ENCODE assay signal across 9 mouse cellular contexts in genomic region chr7:34351997-34352396, GRCm38 (mm10). TPM values are rescaled to one million over a fixed set of nuclear protein-coding genes. Genes with fewer than 3 reads are reported as not detected.
DNase-seq lines count a peak whose midpoint lies in the region; ATAC-seq and TF ChIP-seq lines count a peak whose summit lies in the region.
"Had no signal": no experiment of that assay in that cellular context is flagged by ENCODE, and none has a peak within 500 bp of the region (broad histone marks: within the 10 kb centered on the region; RNA-seq: fewer than 3 reads in every experiment).

No protein-coding gene starts in this region.

- peak; percentile 41 for DNase-seq in embryo, embryonic 10.5 days (ENCODE audit: low spot score)
- no peak for DNase-seq in embryo, embryonic 9.5 days (ENCODE audit: extremely low spot score)
- DNase-seq in midbrain, embryonic 14.5 days = peak; percentile 32
- peak; percentile 18 for DNase-seq in brain, embryonic 14.5 days (ENCODE audit: low read depth)
- DNase-seq in naive thymus-derived CD4-positive, alpha-beta T cell, adult 2 months (ENCODE audit: low read depth) = peak; percentile 26
- DNase-seq in heart, embryonic 10.5 days (ENCODE audit: low spot score) = no peak
- DNase-seq in spleen, postnatal 4 days (ENCODE audit: low spot score in 2 of 2) = no peak

- peak; percentile 48; the same call in 1 of the 2 replicates for TF ChIP-seq CTCF in brain, embryonic 14.5 days (IDR thresholded peaks at IDR 0.05; ENCODE audit: borderline replicate concordance, extremely low read depth, insufficient read depth, insufficient read length)

- H3K27me3 ChIP-seq in midbrain, embryonic 14.5 days (ENCODE audit: control insufficient read depth, insufficient read depth, low read length) = no peaks in the 10 kb centered on the region
- no peaks in the 10 kb centered on the region for H3K27me3 ChIP-seq in midbrain, embryonic 15.5 days (replicated peaks)
- H3K27me3 ChIP-seq in heart, embryonic 10.5 days (ENCODE audit: insufficient read depth, poor library complexity, severe bottlenecking) = no peaks in the 10 kb centered on the region
- H3K27me3 ChIP-seq: midbrain, embryonic 12.5 days had no signal

- H3K4me1 ChIP-seq in midbrain, embryonic 14.5 days (ENCODE audit: control insufficient read depth, insufficient read depth, low read length) = no peaks in the 10 kb centered on the region
- H3K4me1 ChIP-seq in midbrain, embryonic 15.5 days = no peaks in the 10 kb centered on the region
- H3K4me1 ChIP-seq in heart, embryonic 10.5 days = no peaks in the 10 kb centered on the region
- H3K4me1 ChIP-seq: midbrain, embryonic 12.5 days had no signal

- no peak overlapping the region for H3K4me3 ChIP-seq in midbrain, embryonic 14.5 days (replicated peaks; ENCODE audit: low read depth, low read length)
- no peak overlapping the region for H3K4me3 ChIP-seq in midbrain, embryonic 15.5 days
- H3K4me3 ChIP-seq in heart, embryonic 10.5 days = no peak overlapping the region
- H3K4me3 ChIP-seq: midbrain, embryonic 12.5 days had no signal

- no peak for TF ChIP-seq POLR2A in brain, embryonic 14.5 days (IDR thresholded peaks at IDR 0.05; ENCODE audit: borderline replicate concordance, extremely low read depth, insufficient read depth, insufficient read length, poor library complexity, severe bottlenecking)

- H3K27ac ChIP-seq in midbrain, embryonic 14.5 days (replicated peaks; ENCODE audit: low read depth, low read length) = no peak overlapping the region
- H3K27ac ChIP-seq in midbrain, embryonic 15.5 days = no peak overlapping the region
- H3K27ac ChIP-seq in heart, embryonic 10.5 days = no peak overlapping the region
- H3K27ac ChIP-seq: midbrain, embryonic 12.5 days had no signal

- no peak overlapping the region for H3K9ac ChIP-seq in midbrain, embryonic 14.5 days (replicated peaks; ENCODE audit: low read length)
- no peak overlapping the region for H3K9ac ChIP-seq in midbrain, embryonic 15.5 days
- H3K9ac ChIP-seq: midbrain, embryonic 12.5 days had no signal

- peaks cover 83% of the 10 kb centered on the region for H3K36me3 ChIP-seq in midbrain, embryonic 14.5 days (ENCODE audit: control insufficient read depth, insufficient read depth, low read length)
- peaks cover 36% of the 10 kb centered on the region for H3K36me3 ChIP-seq in midbrain, embryonic 15.5 days (replicated peaks)
- peaks cover 90% of the 10 kb centered on the region for H3K36me3 ChIP-seq in heart, embryonic 10.5 days

- WGBS in midbrain, embryonic 14.5 days = 83% methylated on average over 1 of the region's 1 CpGs
- 89% methylated on average over 1 of the region's 1 CpGs for WGBS in midbrain, embryonic 15.5 days
- WGBS in heart, embryonic 10.5 days = 84% methylated on average over 1 of the region's 1 CpGs

- no peak for ATAC-seq in midbrain, embryonic 14.5 days (ENCODE audit: low FRiP score, low TSS enrichment)
- no peak for ATAC-seq in midbrain, embryonic 15.5 days (replicated peaks)

- H3K9me3 ChIP-seq in midbrain, embryonic 14.5 days (ENCODE audit: control insufficient read depth, low read length) = no peaks in the 10 kb centered on the region
- no peaks in the 10 kb centered on the region for H3K9me3 ChIP-seq in midbrain, embryonic 15.5 days
- no peaks in the 10 kb centered on the region for H3K9me3 ChIP-seq in heart, embryonic 10.5 days
- H3K9me3 ChIP-seq: midbrain, embryonic 12.5 days had no signal

- no peak overlapping the region for H3K4me2 ChIP-seq in midbrain, embryonic 14.5 days (ENCODE audit: low read length)
- H3K4me2 ChIP-seq in midbrain, embryonic 15.5 days = no peak overlapping the region
- H3K4me2 ChIP-seq: midbrain, embryonic 12.5 days had no signal

RNA-seq across cellular contexts. Expression of gene 4931406P16Rik, which starts 38.6 kb away (rescaled TPM):
- 36.7 and 40.6 TPM in 2 replicates for polyA plus RNA-seq in midbrain, embryonic 14.5 days (2014; fragmentation: Nextera tagmentation; extraction: Ambion mirVana)
- polyA plus RNA-seq in midbrain, embryonic 15.5 days (2015; fragmentation: Nextera tagmentation; extraction: Ambion mirVana) = 32.5 and 32.6 TPM in 2 replicates
- 37.5 and 45.5 TPM in 2 replicates for polyA plus RNA-seq in brain, embryonic 14.5 days (2012; rRNA removed)
- polyA plus RNA-seq in heart, embryonic 10.5 days (2016; fragmentation: Nextera tagmentation; extraction: Ambion mirVana) = 36.6 and 43.7 TPM in 2 replicates

RNA-seq across cellular contexts. Expression of gene Lsm14a, which starts 41.1 kb away (rescaled TPM):
- polyA plus RNA-seq in midbrain, embryonic 14.5 days (2014; fragmentation: Nextera tagmentation; extraction: Ambion mirVana) = 46.1 and 48.9 TPM in 2 replicates
- 59.3 and 63.4 TPM in 2 replicates for polyA plus RNA-seq in midbrain, embryonic 15.5 days (2015; fragmentation: Nextera tagmentation; extraction: Ambion mirVana)
- 68.7 and 83.9 TPM in 2 replicates for polyA plus RNA-seq in brain, embryonic 14.5 days (2012; rRNA removed)
- 67.4 and 84.3 TPM in 2 replicates for polyA plus RNA-seq in heart, embryonic 10.5 days (2016; fragmentation: Nextera tagmentation; extraction: Ambion mirVana)

Comparison
In these comparisons a context has a peak if more than half of its experiments do, and no peak if none do; other contexts are left out.
1. DNase-seq: peak in embryo, embryonic 10.5 days (single experiment), midbrain, embryonic 14.5 days (single experiment), brain, embryonic 14.5 days (single experiment) and naive thymus-derived CD4-positive, alpha-beta T cell, adult 2 months (single experiment); none in embryo, embryonic 9.5 days (single experiment), heart, embryonic 10.5 days (single experiment) and spleen, postnatal 4 days (0 of 2).